Mouse (Mus musculus): ENCODE data around the gene Tex33. TPM values are rescaled to one million over a fixed set of nuclear protein-coding genes. Genes with fewer than 3 reads are reported as not detected.

Tex33 gene
- polyA plus RNA-seq, 1 experiment, result 0.46 TPM

GRCm38 (mm10) chr15:78429871-78430622, 34.3 kb upstream of the Tex33 start:
- no peak overlapping the region for H3K27ac ChIP-seq (ENCODE audit: control insufficient read depth, insufficient read depth, low read length)
- H3K4me1 ChIP-seq (replicated peaks; ENCODE audit: control insufficient read depth, insufficient read depth, low read length), result peaks cover 14% of the 10 kb centered on the region
- no peaks in the 10 kb centered on the region for H3K36me3 ChIP-seq (ENCODE audit: control insufficient read depth, insufficient read depth, low read length)
- 85% methylated on average over 13 of the region's 13 CpGs for whole genome bisulfite sequencing
- no peaks in the 10 kb centered on the region; the same call in 1 of the 2 replicates for H3K27me3 ChIP-seq (ENCODE audit: control insufficient read depth, insufficient read depth, low read length)
- TF ChIP-seq CTCF (IDR thresholded peaks at IDR 0.05; ENCODE audit: borderline replicate concordance, control insufficient read depth, extremely low read depth, insufficient read depth, low read length, poor library complexity), result no peak
- DNase-seq, result no peak
- no peak overlapping the region for H3K4me3 ChIP-seq (ENCODE audit: control insufficient read depth, insufficient read depth, low read length)

- H3K4me3 ChIP-seq (ENCODE audit: control insufficient read depth, insufficient read depth, low read length), result peak overlapping the region; percentile 46
- DNase-seq, result no peak
- WGBS, result 53% methylated on average over 3 of the region's 3 CpGs
- H3K4me1 ChIP-seq (replicated peaks; ENCODE audit: control insufficient read depth, insufficient read depth, low read length), result peaks cover 8% of the 10 kb centered on the region
- no peak overlapping the region for H3K27ac ChIP-seq (ENCODE audit: control insufficient read depth, insufficient read depth, low read length)
- TF ChIP-seq CTCF (IDR thresholded peaks at IDR 0.05; ENCODE audit: borderline replicate concordance, control insufficient read depth, extremely low read depth, insufficient read depth, low read length, poor library complexity) (no peak), POLR2A (IDR thresholded peaks at IDR 0.05; ENCODE audit: control insufficient read depth, extremely low read depth, insufficient read depth, low read length, poor library complexity) (no peak)
- no peaks in the 10 kb centered on the region; the same call in 1 of the 2 replicates for H3K27me3 ChIP-seq (ENCODE audit: control insufficient read depth, insufficient read depth, low read length)
- no peaks in the 10 kb centered on the region for H3K36me3 ChIP-seq (ENCODE audit: control insufficient read depth, insufficient read depth, low read length)
Observed at GRCm38 (mm10) chr15:78429139-78429459, 33.4 kb upstream of the Tex33 start.

- WGBS, result 8% methylated on average over 49 of the region's 52 CpGs
- Histone ChIP-seq H3K4me1 (replicated peaks; ENCODE audit: control insufficient read depth, insufficient read depth, low read length) (peaks cover 8% of the 10 kb centered on the region), H3K4me3 (ENCODE audit: control insufficient read depth, insufficient read depth, low read length) (peak within 1 kb of the TSS; percentile 46), H3K27ac (ENCODE audit: control insufficient read depth, insufficient read depth, low read length) (no peak within 1 kb of the TSS), H3K27me3 (ENCODE audit: control insufficient read depth, insufficient read depth, low read length) (no peaks in the 10 kb centered on the region; the same call in 1 of the 2 replicates), H3K36me3 (ENCODE audit: control insufficient read depth, insufficient read depth, low read length) (no peaks in the 10 kb centered on the region)
- TF ChIP-seq POLR2A (IDR thresholded peaks at IDR 0.05; ENCODE audit: control insufficient read depth, extremely low read depth, insufficient read depth, low read length, poor library complexity) (no peak), CTCF (IDR thresholded peaks at IDR 0.05; ENCODE audit: borderline replicate concordance, control insufficient read depth, extremely low read depth, insufficient read depth, low read length, poor library complexity) (no peak)
- DNase-seq, result peak; percentile 28
Observed at GRCm38 (mm10) chr15:78428391-78429138, 32.9 kb upstream of the Tex33 start, which contains the start of gene Kctd17. Gene Kctd17, plus strand, starts transcription at chr15:78428564.

GRCm38 (mm10) chr15:78425230-78425629, 29.5 kb upstream of the Tex33 start:
- Histone ChIP-seq H3K36me3 (ENCODE audit: control insufficient read depth, insufficient read depth, low read length) (no peaks in the 10 kb centered on the region), H3K4me3 (ENCODE audit: control insufficient read depth, insufficient read depth, low read length) (no peak overlapping the region), H3K27ac (ENCODE audit: control insufficient read depth, insufficient read depth, low read length) (no peak overlapping the region), H3K4me1 (replicated peaks; ENCODE audit: control insufficient read depth, insufficient read depth, low read length) (peaks cover 12% of the 10 kb centered on the region), H3K27me3 (ENCODE audit: control insufficient read depth, insufficient read depth, low read length) (no peaks in the 10 kb centered on the region; the same call in 1 of the 2 replicates)
- TF ChIP-seq POLR2A (IDR thresholded peaks at IDR 0.05; ENCODE audit: control insufficient read depth, extremely low read depth, insufficient read depth, low read length, poor library complexity) (no peak), CTCF (IDR thresholded peaks at IDR 0.05; ENCODE audit: borderline replicate concordance, control insufficient read depth, extremely low read depth, insufficient read depth, low read length, poor library complexity) (no peak)
- WGBS, result 87% methylated on average over 4 of the region's 4 CpGs
- DNase-seq, result no peak

GRCm38 (mm10) chr15:78424507-78424906, 28.8 kb upstream of the Tex33 start:
- H3K4me3 ChIP-seq (ENCODE audit: control insufficient read depth, insufficient read depth, low read length), result no peak overlapping the region
- DNase-seq, result no peak
- no peaks in the 10 kb centered on the region for H3K36me3 ChIP-seq (ENCODE audit: control insufficient read depth, insufficient read depth, low read length)
- no peak for TF ChIP-seq POLR2A (IDR thresholded peaks at IDR 0.05; ENCODE audit: control insufficient read depth, extremely low read depth, insufficient read depth, low read length, poor library complexity)
- no peak for TF ChIP-seq CTCF (IDR thresholded peaks at IDR 0.05; ENCODE audit: borderline replicate concordance, control insufficient read depth, extremely low read depth, insufficient read depth, low read length, poor library complexity)
- no peaks in the 10 kb centered on the region; the same call in 1 of the 2 replicates for H3K27me3 ChIP-seq (ENCODE audit: control insufficient read depth, insufficient read depth, low read length)
- peaks cover 12% of the 10 kb centered on the region for H3K4me1 ChIP-seq (replicated peaks; ENCODE audit: control insufficient read depth, insufficient read depth, low read length)
- H3K27ac ChIP-seq (ENCODE audit: control insufficient read depth, insufficient read depth, low read length), result no peak overlapping the region
- 77% methylated on average over 11 of the region's 11 CpGs for WGBS

- no peak overlapping the region for H3K4me3 ChIP-seq (ENCODE audit: control insufficient read depth, insufficient read depth, low read length)
- H3K36me3 ChIP-seq (ENCODE audit: control insufficient read depth, insufficient read depth, low read length), result no peaks in the 10 kb centered on the region
- 21% methylated on average over 16 of the region's 16 CpGs for WGBS
- H3K27me3 ChIP-seq (ENCODE audit: control insufficient read depth, insufficient read depth, low read length), result no peaks in the 10 kb centered on the region
- peak; percentile 89 for DNase-seq
- peaks cover 5% of the 10 kb centered on the region for H3K4me1 ChIP-seq (replicated peaks; ENCODE audit: control insufficient read depth, insufficient read depth, low read length)
- TF ChIP-seq CTCF (IDR thresholded peaks at IDR 0.05; ENCODE audit: borderline replicate concordance, control insufficient read depth, extremely low read depth, insufficient read depth, low read length, poor library complexity) (peak; percentile 95), POLR2A (IDR thresholded peaks at IDR 0.05; ENCODE audit: control insufficient read depth, extremely low read depth, insufficient read depth, low read length, poor library complexity) (no peak)
- H3K27ac ChIP-seq (ENCODE audit: control insufficient read depth, insufficient read depth, low read length), result no peak overlapping the region
Observed at GRCm38 (mm10) chr15:78422046-78422956, 26.6 kb upstream of the Tex33 start.
